Mouse (Mus musculus) CD4-positive naive resting alpha-beta T cell, adult 57 days (primary cell): Measurements from ENCODE around the gene Gipc1. TPM values are rescaled to one million over a fixed set of nuclear protein-coding genes. Genes with fewer than 3 reads are reported as not detected.

Experiments used
- total RNA-seq: library from RNA; stranded (reverse); gene quantifications from one replicate; pipeline ENCODE4 v1.2.4, GENCODE M21; 2023

Gipc1 gene
- total RNA-seq: 26.1 TPM

GRCm38 (mm10) chr8:83652030-83652743 is at the start of gene Gipc1:
TSS of gene Gipc1 (plus strand) at chr8:83652677.

GRCm38 (mm10) chr8:83607661-83608397 is 44.6 kb upstream of the Gipc1 start, which contains the start of the genes Tecr and Dnajb1:
TSS of gene Tecr (minus strand) at chr8:83607971.
TSS of gene Dnajb1 (plus strand) at chr8:83608193.

DNA sequence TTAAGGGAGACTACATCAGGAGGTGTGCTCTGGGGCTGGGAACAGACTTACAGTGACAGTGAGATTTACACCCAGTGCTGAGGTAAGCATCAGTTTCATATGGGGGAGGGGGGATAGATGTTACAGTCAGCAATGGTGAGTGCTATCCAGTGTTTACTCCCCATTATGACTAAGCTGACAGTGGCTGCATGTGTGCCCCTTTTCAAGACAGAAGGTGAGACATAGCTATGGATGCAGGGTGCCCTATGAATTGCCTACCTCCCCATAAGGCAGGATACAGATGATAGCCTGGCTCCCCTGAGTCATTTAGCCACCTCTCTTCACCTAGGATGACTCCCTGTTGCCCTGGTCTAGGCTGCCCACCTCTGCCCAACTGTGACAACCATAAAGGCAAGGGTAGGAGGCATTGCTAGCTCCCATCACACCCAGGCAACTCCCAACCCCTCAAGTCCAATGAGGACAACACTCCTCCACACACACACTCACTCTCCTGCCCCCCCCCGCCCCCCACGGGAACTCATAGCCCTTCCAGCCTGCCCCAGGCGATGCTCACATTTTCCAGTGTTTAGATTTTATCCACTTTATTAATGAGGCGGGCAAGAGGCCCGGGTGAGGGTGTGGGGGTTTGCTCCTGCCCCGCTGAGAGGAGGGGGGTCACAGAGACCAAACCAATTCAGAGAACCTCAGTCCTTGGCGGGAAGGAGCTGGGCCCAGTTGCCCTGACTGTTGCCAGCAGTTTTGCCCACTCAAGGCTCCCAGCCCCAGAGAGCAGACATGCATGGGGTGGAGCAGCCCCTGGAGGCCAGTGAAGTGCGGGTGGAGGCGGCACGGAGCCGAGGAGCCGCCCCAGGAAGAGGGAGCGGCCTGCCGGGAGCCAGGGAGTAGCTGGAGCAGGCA is 13.7 kb downstream of the Gipc1 start, which contains the start of gene Ptger1:
Ptger1 (plus strand) TSS at position 710 of the 897 bp plus-strand sequence.

GRCm38 (mm10) chr8:83698661-83699453 is 46.4 kb downstream of the Gipc1 start, which contains the start of gene Pkn1:
TSS of gene Pkn1 (minus strand) at chr8:83699179.

Other genes starting within 250 kb of the Gipc1 start
- 21.1 TPM for gene Scoc, start 194.3 kb upstream of the Gipc1 start, total RNA-seq
- not detected for gene Olfr370, start 116.9 kb upstream of the Gipc1 start, total RNA-seq
- 79.0 TPM for gene Ndufb7, start 86.0 kb upstream of the Gipc1 start, total RNA-seq
- gene Tecr, start 44.7 kb upstream of the Gipc1 start, total RNA-seq: 231 TPM
- 114 TPM for gene Dnajb1, start 44.5 kb upstream of the Gipc1 start, total RNA-seq
- 0.44 TPM for gene Ptger1, start 14.0 kb downstream of the Gipc1 start, total RNA-seq
- gene Pkn1, start 46.5 kb downstream of the Gipc1 start, total RNA-seq: 306 TPM
- gene Ddx39, start 62.5 kb downstream of the Gipc1 start, total RNA-seq: 72.6 TPM
- gene Adgre5, start 88.6 kb downstream of the Gipc1 start, total RNA-seq: 855 TPM
- 70.9 TPM for gene Adgrl1, start 247.4 kb downstream of the Gipc1 start, total RNA-seq